10 mouse cellular contexts compared by ENCODE assay signal in the genomic region with DNA sequence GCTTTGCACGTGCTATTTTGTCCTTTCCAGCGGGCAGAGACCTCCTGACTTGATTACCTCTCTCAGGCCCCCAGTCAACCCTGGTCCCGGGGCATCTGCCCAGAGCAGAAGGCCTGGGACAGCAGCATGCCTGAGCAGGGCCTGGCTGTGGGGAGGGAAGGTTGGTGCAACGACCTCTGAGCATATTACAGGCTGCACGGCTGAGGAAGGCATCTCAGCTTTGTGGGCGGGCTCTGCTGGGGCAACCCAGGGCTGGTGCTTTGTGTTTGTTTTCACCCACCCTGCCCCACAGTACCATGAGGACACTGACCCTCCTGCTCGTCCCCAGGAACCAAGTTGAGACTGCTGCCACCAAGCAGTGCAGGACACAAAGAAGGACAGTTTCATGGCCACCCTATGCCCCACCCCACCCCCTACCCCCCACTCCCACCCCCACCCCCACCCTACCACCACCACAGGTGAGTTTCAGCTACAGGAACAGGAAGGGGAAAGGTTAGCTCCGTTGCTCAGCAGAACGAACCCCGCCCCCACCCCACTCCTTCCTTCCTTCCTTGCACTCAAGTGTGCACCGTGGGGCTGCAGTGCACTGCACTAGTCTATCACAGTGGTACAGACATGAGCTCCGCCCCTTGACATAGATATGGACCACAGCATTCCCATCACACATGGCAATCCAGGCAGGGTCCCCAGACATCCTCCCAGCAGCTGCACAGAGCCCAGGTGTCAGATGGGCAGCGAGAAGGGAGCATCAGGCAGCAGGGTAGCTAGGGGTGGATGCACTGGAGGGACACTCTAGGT. TPM values are rescaled to one million over a fixed set of nuclear protein-coding genes. Genes with fewer than 3 reads are reported as not detected.
DNase-seq lines count a peak whose midpoint lies in the region; ATAC-seq and TF ChIP-seq lines count a peak whose summit lies in the region.
"Had no signal": no experiment of that assay in that cellular context is flagged by ENCODE, and none has a peak within 500 bp of the region (broad histone marks: within the 10 kb centered on the region; RNA-seq: fewer than 3 reads in every experiment).

No protein-coding gene starts in this region.

- 0 out of 2 replicates have a peak overlapping the region, but pooled peaks have one; percentile 16 for H3K27ac ChIP-seq in kidney, postnatal 0 days
- no peak overlapping the region for H3K27ac ChIP-seq in limb, embryonic 11.5 days (replicated peaks; ENCODE audit: low read depth, low read length)
- 0 out of 2 replicates have a peak overlapping the region, but pooled peaks have one; percentile 24 for H3K27ac ChIP-seq in stomach, postnatal 0 days (replicated peaks)

- no peak overlapping the region for H3K4me3 ChIP-seq in kidney, postnatal 0 days (replicated peaks; ENCODE audit: low read depth, low read length)
- no peak overlapping the region for H3K4me3 ChIP-seq in limb, embryonic 11.5 days (ENCODE audit: low read depth, low read length)
- no peak overlapping the region for H3K4me3 ChIP-seq in stomach, postnatal 0 days (ENCODE audit: low read depth, low read length)

- peak; percentile 54 for ATAC-seq in kidney, postnatal 0 days (replicated peaks; ENCODE audit: low FRiP score, low read depth)
- ATAC-seq in common myeloid progenitor, adult 5-6 weeks (replicated peaks; ENCODE audit: low read depth, poor library complexity, severe bottlenecking): 0 out of 2 replicates have a peak, but pooled peaks have one; percentile 28
- 0 out of 2 replicates have a peak, but pooled peaks have one; percentile 10 for ATAC-seq in limb, embryonic 11.5 days (ENCODE audit: insufficient number of reproducible peaks, low FRiP score, low TSS enrichment, low read depth)
- peak; percentile 67 for ATAC-seq in stomach, postnatal 0 days (ENCODE audit: low FRiP score, low TSS enrichment)

- WGBS in kidney, postnatal 0 days: 29% methylated on average over 13 of the region's 13 CpGs
- 52% methylated on average over 13 of the region's 13 CpGs for WGBS in limb, embryonic 11.5 days
- WGBS in stomach, postnatal 0 days: 32% methylated on average over 13 of the region's 13 CpGs

- DNase-seq in kidney, postnatal 0 days (ENCODE audit: low spot score): no peak
- no peak for DNase-seq in kidney, postnatal 14 days
- no peak for DNase-seq in limb, embryonic 11.5 days (ENCODE audit: low spot score)
- peak; percentile 45 for DNase-seq in stomach, postnatal 0 days (ENCODE audit: low spot score)
- DNase-seq in adrenal gland, adult 2 months: no peak
- DNase-seq in left cerebral cortex, postnatal 10 days (ENCODE audit: extremely low spot score in 1 of 2, low spot score in 2 of 2): no peak
- DNase-seq in ovary, postnatal 36 days (ENCODE audit: low spot score): no peak
- DNase-seq: lung, adult 18-20 months; right cerebral cortex, postnatal 4 days had no signal

- no peak for TF ChIP-seq CTCF in kidney, postnatal 0 days (IDR thresholded peaks at IDR 0.05; ENCODE audit: low read depth)
- no peak for TF ChIP-seq CTCF in stomach, postnatal 0 days (IDR thresholded peaks at IDR 0.05; ENCODE audit: low read depth)

- 0 out of 2 replicates have a peak overlapping the region, but pooled peaks have one; percentile 32 for H3K9ac ChIP-seq in kidney, postnatal 0 days (ENCODE audit: low read depth, low read length)
- no peak overlapping the region for H3K9ac ChIP-seq in limb, embryonic 11.5 days (ENCODE audit: low read length)
- no peak overlapping the region for H3K9ac ChIP-seq in stomach, postnatal 0 days (ENCODE audit: low read length)

- H3K4me1 ChIP-seq in kidney, postnatal 0 days (replicated peaks; ENCODE audit: insufficient read depth, low read length): peaks cover 10% of the 10 kb centered on the region; the same call in 1 of the 2 replicates
- no peaks in the 10 kb centered on the region for H3K4me1 ChIP-seq in limb, embryonic 11.5 days (ENCODE audit: control insufficient read depth, insufficient read depth, low read length)
- H3K4me1 ChIP-seq in stomach, postnatal 0 days (replicated peaks; ENCODE audit: control insufficient read depth, insufficient read depth): peaks cover 2% of the 10 kb centered on the region; the same call in 1 of the 2 replicates

- no peaks in the 10 kb centered on the region for H3K36me3 ChIP-seq in kidney, postnatal 0 days (ENCODE audit: insufficient read depth, low read length)
- no peaks in the 10 kb centered on the region for H3K36me3 ChIP-seq in limb, embryonic 11.5 days (ENCODE audit: control insufficient read depth, insufficient read depth, low read length)
- no peaks in the 10 kb centered on the region for H3K36me3 ChIP-seq in stomach, postnatal 0 days (ENCODE audit: control insufficient read depth, insufficient read depth, low read length)

- no peak overlapping the region for H3K4me2 ChIP-seq in kidney, postnatal 0 days (ENCODE audit: low read length)
- no peak overlapping the region for H3K4me2 ChIP-seq in limb, embryonic 11.5 days (ENCODE audit: low read depth, severe bottlenecking)
- no peak overlapping the region for H3K4me2 ChIP-seq in stomach, postnatal 0 days (replicated peaks; ENCODE audit: low read depth)

- no peaks in the 10 kb centered on the region for H3K27me3 ChIP-seq in kidney, postnatal 0 days (ENCODE audit: insufficient read depth, low read length)
- no peaks in the 10 kb centered on the region for H3K27me3 ChIP-seq in limb, embryonic 11.5 days (ENCODE audit: control insufficient read depth, insufficient read depth, low read length)
- no peaks in the 10 kb centered on the region for H3K27me3 ChIP-seq in stomach, postnatal 0 days (ENCODE audit: control insufficient read depth, insufficient read depth, low read length)

- TF ChIP-seq EP300 in stomach, postnatal 0 days (optimal IDR thresholded peaks at IDR 0.05): no peak

- intact Hi-C loops in left cerebral cortex, postnatal 10 days (cut with DNase I): no loop called here

- H3K9me3 ChIP-seq in kidney, postnatal 0 days (replicated peaks; ENCODE audit: low read length): no peaks in the 10 kb centered on the region
- no peaks in the 10 kb centered on the region for H3K9me3 ChIP-seq in limb, embryonic 11.5 days (ENCODE audit: control insufficient read depth, low read length)
- H3K9me3 ChIP-seq in stomach, postnatal 0 days (ENCODE audit: control insufficient read depth, low read length): no peaks in the 10 kb centered on the region

RNA-seq across cellular contexts. Expression of a gene that starts 34.3 kb away (rescaled TPM):
- 15.4 and 17.2 TPM in 2 replicates for polyA plus RNA-seq in kidney, postnatal 0 days (2015; fragmentation: Nextera tagmentation; extraction: Ambion mirVana)
- 21.1 and 29.5 TPM in 2 replicates for total RNA-seq in common myeloid progenitor, adult 5-6 weeks (2017)
- polyA plus RNA-seq in limb, embryonic 11.5 days (2014; fragmentation: Nextera tagmentation; extraction: Ambion mirVana): 12.2 and 12.6 TPM in 2 replicates
- 18.2 and 19.8 TPM in 2 replicates for polyA plus RNA-seq in stomach, postnatal 0 days (2015; fragmentation: Nextera tagmentation; extraction: Ambion mirVana)
- 10 to 100 TPM; 60.5 to 77.1 TPM for total RNA-seq in adrenal gland, adult 2 months (2021)
- polyA plus RNA-seq in adrenal gland, adult 2 months (2012; rRNA removed): 23.4 and 48.1 TPM in 2 replicates
- 10 to 100 TPM; 22.2 to 22.8 TPM for total RNA-seq in left cerebral cortex, postnatal 10 days (2021)

Comparison
In these comparisons a context has a peak if more than half of its experiments do, and no peak if none do; other contexts are left out.
1. ATAC-seq: peak in every context shown above with its lines; median percentile 67 in stomach, postnatal 0 days; 54 in kidney, postnatal 0 days; 28 in common myeloid progenitor, adult 5-6 weeks; 10 in limb, embryonic 11.5 days.